Mouse (Mus musculus) CH12F3 (cell line): ENCODE results near the gene Golga3.

Source experiments
- in situ Hi-C: fragments of 300-500 bp; cut with MboI; formaldehyde crosslinking; loops from 2 replicates; pipeline ENCODE4 v1.14.3; 2020; ENCODE audit warnings: low sequenced_read_pairs

Gene Golga3

GRCm38 (mm10) chr5:110230780-110231461 lies 54.4 kb downstream of the Golga3 start, which contains the start of gene Ankle2:
TSS of gene Ankle2 (plus strand) at chr5:110231004.
- in situ Hi-C loops: no loop called here

- in situ Hi-C loops: no loop called here
These were observed 55.1 kb downstream of the Golga3 start for GRCm38 (mm10) chr5:110231638-110232037.

- in situ Hi-C loops: no loop called here
These were observed 55.8 kb downstream of the Golga3 start for GRCm38 (mm10) chr5:110232346-110232745.

- in situ Hi-C loops: no loop called here
These were observed 67.6 kb downstream of the Golga3 start for GRCm38 (mm10) chr5:110244091-110244490.

- in situ Hi-C loops: no loop called here
These were observed 90.4 kb downstream of the Golga3 start for GRCm38 (mm10) chr5:110266941-110267340.

- in situ Hi-C loops: no loop called here
These were observed 92.9 kb downstream of the Golga3 start, which contains the start of gene Pgam5 for GRCm38 (mm10) chr5:110269141-110270101. TSS of gene Pgam5 (minus strand) at chr5:110269913.

GRCm38 (mm10) chr5:110270242-110270641 lies 93.7 kb downstream of the Golga3 start:
- in situ Hi-C loops: no loop called here

GRCm38 (mm10) chr5:110274147-110274546 lies 97.6 kb downstream of the Golga3 start:
- in situ Hi-C loops: no loop called here

GRCm38 (mm10) chr5:110274846-110275245 lies 98.3 kb downstream of the Golga3 start:
- in situ Hi-C loops: no loop called here
